Mouse (Mus musculus) neural tube, embryonic 11.5 days (tissue): ENCODE results near the gene Xpo1. TPM values are rescaled to one million over a fixed set of nuclear protein-coding genes. Genes with fewer than 3 reads are reported as not detected.

ENCODE experiments used
- ATAC-seq: fragments of 200-750 bp; cut with Nextera tagmentation; 2 replicates; pipeline ENCODE4 v1.8.0; 2017; ENCODE audit warnings: moderate number of reproducible peaks, mild to moderate bottlenecking, moderate TSS enrichment, moderate library complexity; ENCODE audit not compliant: insufficient read depth, low FRiP score, low TSS enrichment
- DNase-seq: peaks from one replicate; pipeline ENCODE4 v3.0.0-alpha.2; 2015; ENCODE audit warnings: low spot score
- H3K27ac ChIP-seq: fragments of 300-500 bp; sonication (generic); 2 replicates; pipeline ENCODE4 v1.5.1; 2014; ENCODE audit warnings: low read depth, mild to moderate bottlenecking, low read length
- H3K27me3 ChIP-seq: fragments of 300-500 bp; sonication (generic); 2 replicates; pipeline ENCODE4 v1.6.1; 2014; ENCODE audit warnings: mild to moderate bottlenecking, low read length, mixed read lengths; ENCODE audit not compliant: control insufficient read depth, insufficient read depth
- H3K36me3 ChIP-seq: fragments of 300-500 bp; sonication (generic); 2 replicates; pipeline ENCODE4 v1.6.1; 2014; ENCODE audit warnings: mild to moderate bottlenecking, low read length, moderate library complexity, mixed read lengths; ENCODE audit not compliant: control insufficient read depth, insufficient read depth
- H3K4me1 ChIP-seq: fragments of 300-500 bp; sonication (generic); 2 replicates; pipeline ENCODE4 v1.6.1; 2014; ENCODE audit warnings: low read length, mixed read lengths; ENCODE audit not compliant: control insufficient read depth, insufficient read depth
- H3K4me2 ChIP-seq: fragments of 300-500 bp; sonication (generic); 2 replicates; pipeline ENCODE4 v1.6.1; 2014; ENCODE audit warnings: low read depth, mild to moderate bottlenecking, moderate library complexity
- H3K4me3 ChIP-seq: fragments of 300-500 bp; sonication (generic); 2 replicates; pipeline ENCODE4 v1.5.1; 2014; ENCODE audit warnings: low read depth, low read length
- H3K9ac ChIP-seq: fragments of 300-500 bp; sonication (generic); 2 replicates; pipeline ENCODE4 v1.6.1; 2014; ENCODE audit warnings: mild to moderate bottlenecking, low read length
- H3K9me3 ChIP-seq: fragments of 300-500 bp; sonication (generic); 2 replicates; pipeline ENCODE4 v1.6.1; 2016; ENCODE audit warnings: low read length; ENCODE audit not compliant: control insufficient read depth
- WGBS: fragments of 180-500 bp; shearing (Covaris S2); extraction: QIAGEN DNeasy Blood & Tissue Kit; methylation state at CpG from one replicate; pipeline ENCODE4 v1.1.7; 2014; 5-methylcytosine and 5-hydroxymethylcytosine counted together
- polyA plus RNA-seq: library from polyadenylated mRNA; unstranded; fragments of >200 nt; fragmentation: Nextera tagmentation; extraction: Ambion mirVana; gene quantifications from 2 replicates; pipeline ENCODE4 v1.2.1, GENCODE M21; 2014

Xpo1 gene
- polyA plus RNA-seq, 1 experiment from 2014 or later = 161 TPM

DNA sequence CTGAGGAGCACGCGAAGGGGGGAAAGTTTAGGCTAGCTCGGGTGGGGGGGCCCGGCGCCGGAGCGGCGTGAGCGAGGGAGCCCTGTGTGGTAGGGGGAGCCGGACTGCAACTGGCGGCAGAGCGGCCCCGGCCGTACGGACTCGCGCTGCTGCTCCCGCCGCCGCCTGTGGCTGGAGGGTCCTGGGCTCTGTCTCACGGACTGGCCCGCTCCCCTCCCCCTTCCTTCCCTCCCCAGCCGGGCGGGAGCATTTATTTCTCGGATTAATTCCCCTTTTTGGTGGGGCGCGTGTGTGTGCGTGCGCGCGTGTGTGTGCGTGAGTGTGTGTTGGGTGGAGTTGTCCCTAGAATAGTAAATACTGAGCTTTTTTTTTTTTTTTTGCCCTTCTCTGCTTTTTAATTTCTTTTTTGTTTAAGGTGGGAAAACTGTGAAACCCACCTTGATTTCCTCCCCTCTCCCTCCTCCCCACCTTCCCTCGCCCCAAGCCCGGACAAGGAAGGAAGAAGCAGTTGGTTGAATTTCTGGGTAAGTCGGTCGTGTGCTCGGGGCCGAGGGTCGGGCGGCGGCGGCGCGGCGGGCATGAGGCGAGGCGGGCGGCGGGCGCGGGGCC is 457 bp downstream of the Xpo1 start:
- no peaks in the 10 kb centered on the region for H3K9me3 ChIP-seq
- WGBS = under 1% methylated on average over 37 of the region's 51 CpGs
- ATAC-seq (peak; percentile 48), DNase-seq (no peak)
- peak overlapping the region; percentile 100 for H3K27ac ChIP-seq
- H3K4me1 ChIP-seq = peaks cover 6% of the 10 kb centered on the region; the same call in 1 of the 2 replicates
- H3K27me3 ChIP-seq = no peaks in the 10 kb centered on the region
- H3K4me2 ChIP-seq = peak overlapping the region; percentile 74
- H3K36me3 ChIP-seq = no peaks in the 10 kb centered on the region
- peak overlapping the region; percentile 99 for H3K9ac ChIP-seq
- H3K4me3 ChIP-seq = peak overlapping the region; percentile 96

GRCm38 (mm10) chr11:23256803-23257704 is 1.2 kb downstream of the Xpo1 start:
- Histone ChIP-seq H3K27me3 (no peaks in the 10 kb centered on the region), H3K4me1 (peaks cover 6% of the 10 kb centered on the region; the same call in 1 of the 2 replicates), H3K9me3 (no peaks in the 10 kb centered on the region), H3K4me3 (peak overlapping the region; percentile 96), H3K36me3 (no peaks in the 10 kb centered on the region), H3K9ac (peak overlapping the region; percentile 99), H3K4me2 (peak overlapping the region; percentile 74), H3K27ac (peak overlapping the region; percentile 100)
- DNase-seq (peak; percentile 75), ATAC-seq (no peak)
- under 1% methylated on average over 48 of the region's 48 CpGs for WGBS

GRCm38 (mm10) chr11:23259073-23259472 is 3.2 kb downstream of the Xpo1 start:
- peaks cover 6% of the 10 kb centered on the region for H3K36me3 ChIP-seq

GRCm38 (mm10) chr11:23259481-23259880 is 3.6 kb downstream of the Xpo1 start:
- no peak for ATAC-seq
- WGBS = 75% methylated on average over 1 of the region's 1 CpGs
- Histone ChIP-seq H3K4me2 (no peak overlapping the region), H3K27me3 (no peaks in the 10 kb centered on the region), H3K4me1 (peaks cover 6% of the 10 kb centered on the region; the same call in 1 of the 2 replicates), H3K27ac (no peak overlapping the region), H3K36me3 (peaks cover 6% of the 10 kb centered on the region), H3K4me3 (no peak overlapping the region), H3K9me3 (no peaks in the 10 kb centered on the region), H3K9ac (no peak overlapping the region)
- DNase-seq = no peak

More at GRCm38 (mm10) chr11:23259073-23259472, 3.2 kb downstream of the Xpo1 start:
- DNase-seq = no peak
- peaks cover 6% of the 10 kb centered on the region; the same call in 1 of the 2 replicates for H3K4me1 ChIP-seq
- no peak overlapping the region for H3K4me2 ChIP-seq
- no peak overlapping the region for H3K27ac ChIP-seq
- 92% methylated on average over 4 of the region's 4 CpGs for WGBS
- no peaks in the 10 kb centered on the region for H3K9me3 ChIP-seq
- no peaks in the 10 kb centered on the region for H3K27me3 ChIP-seq
- no peak overlapping the region for H3K9ac ChIP-seq
- H3K4me3 ChIP-seq = no peak overlapping the region
- ATAC-seq = no peak

GRCm38 (mm10) chr11:23260186-23260585 is 4.3 kb downstream of the Xpo1 start:
- Histone ChIP-seq H3K4me2 (no peak overlapping the region), H3K9ac (no peak overlapping the region), H3K4me1 (peaks cover 6% of the 10 kb centered on the region; the same call in 1 of the 2 replicates), H3K4me3 (no peak overlapping the region), H3K27ac (no peak overlapping the region), H3K27me3 (no peaks in the 10 kb centered on the region), H3K9me3 (no peaks in the 10 kb centered on the region), H3K36me3 (peaks cover 6% of the 10 kb centered on the region)
- ATAC-seq (no peak), DNase-seq (no peak)
- 91% methylated on average over 1 of the region's 1 CpGs for WGBS

- Histone ChIP-seq H3K4me1 (peaks cover 6% of the 10 kb centered on the region; the same call in 1 of the 2 replicates), H3K4me3 (no peak overlapping the region), H3K27me3 (no peaks in the 10 kb centered on the region), H3K4me2 (no peak overlapping the region), H3K27ac (no peak overlapping the region), H3K9me3 (no peaks in the 10 kb centered on the region), H3K36me3 (peaks cover 6% of the 10 kb centered on the region), H3K9ac (no peak overlapping the region)
- no peak for ATAC-seq
- DNase-seq = no peak
- 83% methylated on average over 3 of the region's 3 CpGs for WGBS
Measured at GRCm38 (mm10) chr11:23261490-23261889, 5.6 kb downstream of the Xpo1 start.

DNA sequence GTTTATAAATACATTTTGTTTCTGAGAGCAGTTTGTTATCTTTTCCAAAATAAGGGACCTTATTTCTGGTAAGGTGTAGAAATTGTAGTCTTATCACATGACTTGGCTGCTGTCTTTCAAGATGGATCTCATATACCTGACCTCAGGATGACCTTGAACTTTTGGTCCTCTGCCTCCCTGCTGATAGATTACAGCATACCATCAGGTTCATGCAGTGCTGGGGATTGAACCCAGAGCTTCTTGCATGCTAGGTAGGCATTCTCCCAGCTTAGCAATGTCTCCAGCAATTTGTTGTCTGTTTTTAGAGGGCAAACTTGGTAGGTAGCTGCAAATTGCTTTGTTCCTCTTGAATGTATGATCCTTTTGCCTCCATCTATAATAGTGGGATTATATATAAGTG is 9.1 kb downstream of the Xpo1 start:
- ATAC-seq = no peak

GRCm38 (mm10) chr11:23271770-23272724 is 16.2 kb downstream of the Xpo1 start:
- Histone ChIP-seq H3K9ac (no peak overlapping the region), H3K36me3 (peaks cover 14% of the 10 kb centered on the region), H3K27ac (no peak overlapping the region), H3K9me3 (no peaks in the 10 kb centered on the region), H3K4me3 (no peak overlapping the region), H3K4me1 (no peaks in the 10 kb centered on the region), H3K27me3 (no peaks in the 10 kb centered on the region), H3K4me2 (no peak overlapping the region)
- no peak for ATAC-seq
- no peak for DNase-seq
- 88% methylated on average over 4 of the region's 4 CpGs for WGBS

More for the DNA sequence above, 9.1 kb downstream of the Xpo1 start:
- DNase-seq = no peak
- H3K4me2 ChIP-seq = no peak overlapping the region
- no peaks in the 10 kb centered on the region for H3K9me3 ChIP-seq
- H3K4me1 ChIP-seq = no peaks in the 10 kb centered on the region
- no peaks in the 10 kb centered on the region for H3K27me3 ChIP-seq
- H3K9ac ChIP-seq = no peak overlapping the region
- H3K27ac ChIP-seq = no peak overlapping the region
- no peak overlapping the region for H3K4me3 ChIP-seq
- peaks cover 6% of the 10 kb centered on the region for H3K36me3 ChIP-seq
